Mouse (Mus musculus): ENCODE measurements around the gene Fmod. TPM values are rescaled to one million over a fixed set of nuclear protein-coding genes. Genes with fewer than 3 reads are reported as not detected.
A peak's percentile ranks its signal among the peaks of the same experiment; 100 is the strongest.

Gene Fmod
- polyA plus RNA-seq, 1 experiment from 2014 or later, result 174 TPM

- H3K4me1 ChIP-seq (ENCODE audit: insufficient read depth), result peaks cover 48% of the 10 kb centered on the region
- 60% methylated on average over 13 of the region's 13 CpGs for WGBS
Observed at GRCm38 (mm10) chr1:134093771-134094526, 56.9 kb downstream of the Fmod start.

GRCm38 (mm10) chr1:134095033-134095612, 58.1 kb downstream of the Fmod start:
- H3K9ac ChIP-seq, result no peak overlapping the region
- H3K27me3 ChIP-seq (ENCODE audit: insufficient read depth, low read length), result no peaks in the 10 kb centered on the region
- no peak for ATAC-seq (ENCODE audit: insufficient read depth)
- no peak overlapping the region for H3K4me2 ChIP-seq
- H3K9me3 ChIP-seq (ENCODE audit: low read depth, low read length), result no peaks in the 10 kb centered on the region
- no peak overlapping the region for H3K27ac ChIP-seq (ENCODE audit: low read depth)
- no peak for TF ChIP-seq CTCF (IDR thresholded peaks at IDR 0.05; ENCODE audit: low read depth)
- peaks cover 57% of the 10 kb centered on the region for H3K4me1 ChIP-seq (ENCODE audit: insufficient read depth)
- H3K4me3 ChIP-seq (ENCODE audit: low read depth, low read length), result no peak overlapping the region
- DNase-seq, result no peak
- no peaks in the 10 kb centered on the region for H3K36me3 ChIP-seq (ENCODE audit: insufficient read depth)
- 54% methylated on average over 7 of the region's 7 CpGs for WGBS

More at GRCm38 (mm10) chr1:134093771-134094526, 56.9 kb downstream of the Fmod start:
- Histone ChIP-seq H3K4me3 (ENCODE audit: low read depth, low read length) (peak overlapping the region; percentile 40; the same call in 1 of the 2 replicates), H3K9me3 (ENCODE audit: low read depth, low read length) (no peaks in the 10 kb centered on the region), H3K36me3 (ENCODE audit: insufficient read depth) (no peaks in the 10 kb centered on the region), H3K9ac (peak overlapping the region; percentile 53), H3K27ac (ENCODE audit: low read depth) (peak overlapping the region; percentile 90), H3K4me2 (peak overlapping the region; percentile 70), H3K27me3 (ENCODE audit: insufficient read depth, low read length) (no peaks in the 10 kb centered on the region)
- DNase-seq (no peak), ATAC-seq (ENCODE audit: insufficient read depth) (no peak)
- TF ChIP-seq CTCF (IDR thresholded peaks at IDR 0.05; ENCODE audit: low read depth), result no peak

GRCm38 (mm10) chr1:134095721-134096120, 58.7 kb downstream of the Fmod start:
- DNase-seq (no peak), ATAC-seq (ENCODE audit: insufficient read depth) (no peak)
- Histone ChIP-seq H3K9ac (no peak overlapping the region), H3K4me1 (ENCODE audit: insufficient read depth) (peaks cover 58% of the 10 kb centered on the region), H3K4me2 (peak overlapping the region; percentile 20; the same call in 1 of the 2 replicates), H3K36me3 (ENCODE audit: insufficient read depth) (no peaks in the 10 kb centered on the region), H3K4me3 (ENCODE audit: low read depth, low read length) (no peak overlapping the region), H3K27ac (ENCODE audit: low read depth) (peak overlapping the region; percentile 87), H3K27me3 (ENCODE audit: insufficient read depth, low read length) (no peaks in the 10 kb centered on the region), H3K9me3 (ENCODE audit: low read depth, low read length) (no peaks in the 10 kb centered on the region)
- 84% methylated on average over 4 of the region's 4 CpGs for WGBS
- TF ChIP-seq CTCF (IDR thresholded peaks at IDR 0.05; ENCODE audit: low read depth), result no peak

- no peaks in the 10 kb centered on the region for H3K36me3 ChIP-seq (ENCODE audit: insufficient read depth)
- peaks cover 58% of the 10 kb centered on the region for H3K4me1 ChIP-seq (ENCODE audit: insufficient read depth)
- no peak overlapping the region for H3K4me3 ChIP-seq (ENCODE audit: low read depth, low read length)
- peak; percentile 73 for DNase-seq
- peak overlapping the region; percentile 20; the same call in 1 of the 2 replicates for H3K4me2 ChIP-seq
- TF ChIP-seq CTCF (IDR thresholded peaks at IDR 0.05; ENCODE audit: low read depth), result no peak
- peak overlapping the region; percentile 87 for H3K27ac ChIP-seq (ENCODE audit: low read depth)
- WGBS, result 35% methylated on average over 14 of the region's 14 CpGs
- no peak for ATAC-seq (ENCODE audit: insufficient read depth)
- H3K27me3 ChIP-seq (ENCODE audit: insufficient read depth, low read length), result no peaks in the 10 kb centered on the region
- peak overlapping the region; percentile 6; the same call in 1 of the 2 replicates for H3K9ac ChIP-seq
- no peaks in the 10 kb centered on the region for H3K9me3 ChIP-seq (ENCODE audit: low read depth, low read length)
Observed at GRCm38 (mm10) chr1:134096264-134096934, 59.3 kb downstream of the Fmod start.

DNA sequence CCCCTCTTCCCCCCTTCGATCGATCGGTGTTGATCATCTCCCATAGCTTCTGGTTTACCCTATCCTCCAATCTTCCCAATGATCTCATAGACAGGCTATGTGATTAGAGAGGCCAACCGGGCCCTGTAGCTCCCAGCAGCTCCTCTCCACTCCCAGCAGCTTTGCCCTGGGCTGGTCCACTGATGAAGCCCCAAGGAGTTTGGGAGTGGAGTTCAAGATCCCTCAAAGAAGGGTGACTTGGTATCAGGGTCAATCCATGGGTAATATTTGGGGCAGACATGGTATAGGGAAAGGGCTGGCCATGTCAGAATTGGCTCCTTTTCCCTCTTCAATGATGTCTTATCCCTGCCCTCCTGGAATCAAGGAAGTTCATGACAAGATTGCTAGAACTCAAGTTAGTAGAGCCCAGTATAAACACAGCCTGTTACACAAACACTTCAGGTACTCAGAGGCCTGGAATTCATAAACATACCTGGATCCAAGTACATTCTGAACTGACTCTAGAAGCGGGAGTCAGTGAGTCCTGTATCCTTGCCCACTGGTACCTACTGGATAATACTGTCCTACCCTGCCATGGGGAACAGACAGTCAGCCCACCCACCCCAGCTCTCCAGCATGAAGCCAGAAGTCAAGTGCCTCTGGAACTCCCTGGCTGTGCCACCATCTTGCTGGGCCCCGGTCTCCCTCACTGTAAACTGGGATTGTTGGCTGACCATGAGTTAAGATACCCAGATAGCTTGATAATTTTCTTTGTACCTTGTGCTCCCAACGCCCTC, 60.2 kb downstream of the Fmod start:
- no peaks in the 10 kb centered on the region for H3K27me3 ChIP-seq (ENCODE audit: insufficient read depth, low read length)
- ATAC-seq (ENCODE audit: insufficient read depth) (no peak), DNase-seq (no peak)
- H3K4me2 ChIP-seq, result no peak overlapping the region
- H3K9ac ChIP-seq, result no peak overlapping the region
- no peaks in the 10 kb centered on the region for H3K9me3 ChIP-seq (ENCODE audit: low read depth, low read length)
- H3K4me3 ChIP-seq (ENCODE audit: low read depth, low read length), result no peak overlapping the region
- peaks cover 58% of the 10 kb centered on the region for H3K4me1 ChIP-seq (ENCODE audit: insufficient read depth)
- TF ChIP-seq CTCF (IDR thresholded peaks at IDR 0.05; ENCODE audit: low read depth), result no peak
- peak overlapping the region; percentile 87; the same call in 1 of the 2 replicates for H3K27ac ChIP-seq (ENCODE audit: low read depth)
- WGBS, result 81% methylated on average over 7 of the region's 7 CpGs
- no peaks in the 10 kb centered on the region for H3K36me3 ChIP-seq (ENCODE audit: insufficient read depth)

Other genes starting within 250 kb of the Fmod start
- 11.2 and 12.7 TPM in 2 replicates for gene Atp2b4, start 236.2 kb upstream of the Fmod start, polyA plus RNA-seq (2014; fragmentation: Nextera tagmentation; extraction: Ambion mirVana)
- 0.62 and 1.0 TPM in 2 replicates for gene Optc, start 129.3 kb upstream of the Fmod start, polyA plus RNA-seq (2014; fragmentation: Nextera tagmentation; extraction: Ambion mirVana)
- gene Prelp, start 115.8 kb upstream of the Fmod start, polyA plus RNA-seq (2014; fragmentation: Nextera tagmentation; extraction: Ambion mirVana), result 17.2 and 17.6 TPM in 2 replicates
- gene Btg2, start 41.9 kb downstream of the Fmod start, polyA plus RNA-seq (2014; fragmentation: Nextera tagmentation; extraction: Ambion mirVana), result 77.2 and 81.0 TPM in 2 replicates
- gene Chit1, start 74.0 kb downstream of the Fmod start, polyA plus RNA-seq (2014; fragmentation: Nextera tagmentation; extraction: Ambion mirVana), result not detected in 2 replicates
- 0.54 TPM in 1 of 2 replicates, not detected in the other for gene Chil1, start 144.9 kb downstream of the Fmod start, polyA plus RNA-seq (2014; fragmentation: Nextera tagmentation; extraction: Ambion mirVana)
- gene Mybph, start 156.2 kb downstream of the Fmod start, polyA plus RNA-seq (2014; fragmentation: Nextera tagmentation; extraction: Ambion mirVana), result not detected in 2 replicates
- gene Adora1, start 198.2 kb downstream of the Fmod start, polyA plus RNA-seq (2014; fragmentation: Nextera tagmentation; extraction: Ambion mirVana), result 0.30 and 0.92 TPM in 2 replicates

Data from lung, embryonic 14.5 days (tissue).